Mouse (Mus musculus) frontal cortex, postnatal 25 days (tissue): Measurements from ENCODE around the gene Ccdc12.

Experiments used
- DNase-seq, 2 experiments: peaks; one replicate each; pipeline ENCODE4 v3.0.0; 2022; ENCODE audit warnings: low spot score in 2 of 2

Ccdc12 gene

GRCm38 (mm10) chr9:110645219-110645618 lies 11.1 kb upstream of the Ccdc12 start:
- no peak for DNase-seq

GRCm38 (mm10) chr9:110649775-110650174 lies 6.5 kb upstream of the Ccdc12 start:
- DNase-seq, result no peak

- DNase-seq, result no peak
Observed at GRCm38 (mm10) chr9:110651931-110652722, 4.2 kb upstream of the Ccdc12 start.

- DNase-seq, result no peak
Observed at GRCm38 (mm10) chr9:110652963-110653654, 3.2 kb upstream of the Ccdc12 start.

GRCm38 (mm10) chr9:110653655-110654461 lies 2.4 kb upstream of the Ccdc12 start, which contains the start of gene Nbeal2:
TSS of gene Nbeal2 (minus strand) at chr9:110654161.
- peak; percentile 49 to 59 for DNase-seq

GRCm38 (mm10) chr9:110654726-110655650 lies 1.3 kb upstream of the Ccdc12 start:
- no peak for DNase-seq

GRCm38 (mm10) chr9:110655651-110656007 lies 674 bp upstream of the Ccdc12 start:
- peak in 1 of 2 experiments; percentile 7 for DNase-seq

GRCm38 (mm10) chr9:110657474-110658078 lies 1.3 kb downstream of the Ccdc12 start:
- DNase-seq, result no peak

GRCm38 (mm10) chr9:110659521-110659920 lies 3.2 kb downstream of the Ccdc12 start:
- DNase-seq, result no peak

- DNase-seq, result no peak
Observed at GRCm38 (mm10) chr9:110660208-110660607, 3.9 kb downstream of the Ccdc12 start.

- no peak for DNase-seq
Observed at GRCm38 (mm10) chr9:110660856-110661612, 4.7 kb downstream of the Ccdc12 start.

- no peak for DNase-seq
Observed at GRCm38 (mm10) chr9:110662844-110663243, 6.5 kb downstream of the Ccdc12 start.

GRCm38 (mm10) chr9:110665912-110666311 lies 9.6 kb downstream of the Ccdc12 start:
- DNase-seq, result no peak

GRCm38 (mm10) chr9:110666374-110666773 lies 10.1 kb downstream of the Ccdc12 start:
- DNase-seq, result no peak

GRCm38 (mm10) chr9:110667219-110667836 lies 11.0 kb downstream of the Ccdc12 start:
- no peak for DNase-seq

GRCm38 (mm10) chr9:110668601-110669293 lies 12.4 kb downstream of the Ccdc12 start:
- DNase-seq, result no peak

GRCm38 (mm10) chr9:110669785-110670184 lies 13.5 kb downstream of the Ccdc12 start:
- no peak for DNase-seq

GRCm38 (mm10) chr9:110672462-110673106 lies 16.3 kb downstream of the Ccdc12 start:
- no peak for DNase-seq
